Mouse (Mus musculus) effector memory CD4-positive, alpha-beta T cell, adult 5 months (primary cell): ENCODE measurements around the gene Gm14744. TPM values are rescaled to one million over a fixed set of nuclear protein-coding genes. Genes with fewer than 3 reads are reported as not detected.

Source experiments
- polyA plus RNA-seq: library from polyadenylated mRNA; unstranded; fragments of 100-300 nt; shearing (Covaris generic); gene quantifications from one replicate; pipeline ENCODE4 v1.2.1, GENCODE M21; 2017

Gm14744 gene
- polyA plus RNA-seq, result not detected

GRCm38 (mm10) chrX:77864458-77864857, at the start of gene Gm14744:
Gm14744 (plus strand) TSS chrX:77864758.

GRCm38 (mm10) chrX:77853523-77853922, 11.0 kb upstream of the Gm14744 start, which contains the start of gene Pbsn:
Pbsn (minus strand) TSS chrX:77853623.

Other genes starting within 250 kb of the Gm14744 start
- gene Prkx, start 68.5 kb upstream of the Gm14744 start, polyA plus RNA-seq, result 85.3 TPM
- not detected for gene Pbsn, start 11.1 kb upstream of the Gm14744 start, polyA plus RNA-seq
- not detected for gene 5430402E10Rik, start 60.3 kb downstream of the Gm14744 start, polyA plus RNA-seq
- gene Obp1a, start 226.6 kb downstream of the Gm14744 start, polyA plus RNA-seq, result not detected